Mouse (Mus musculus) forebrain, embryonic 14.5 days (tissue): ENCODE results near the gene Pkp2. TPM values are rescaled to one million over a fixed set of nuclear protein-coding genes. Genes with fewer than 3 reads are reported as not detected.
"Not testable (repeated sequence)": the region's sequence is repeated elsewhere in the genome, so short reads cannot be mapped to it uniquely, and the experiment has no call there.

ENCODE experiments used
- ATAC-seq: fragments of 200-750 bp; cut with Nextera tagmentation; 2 replicates; pipeline ENCODE4 v1.8.0; 2017; ENCODE audit warnings: mild to moderate bottlenecking, moderate library complexity
- DNase-seq: peaks from one replicate; pipeline ENCODE4 v3.0.0-alpha.2; 2015; ENCODE audit warnings: low spot score
- H3K27ac ChIP-seq: fragments of 300-500 bp; sonication (generic); 2 replicates; pipeline ENCODE4 v1.5.1; 2014; ENCODE audit warnings: low read depth, mild to moderate bottlenecking, control low read depth, low read length, moderate library complexity
- H3K27me3 ChIP-seq: fragments of 300-500 bp; sonication (generic); replicated peaks from 2 replicates; pipeline ENCODE4 v1.6.1; 2014; ENCODE audit warnings: low read length, control low read depth, mixed read lengths; ENCODE audit not compliant: control insufficient read depth, insufficient read depth
- H3K36me3 ChIP-seq: fragments of 300-500 bp; sonication (generic); 2 replicates; pipeline ENCODE4 v1.6.1; 2014; ENCODE audit warnings: low read length, control low read depth; ENCODE audit not compliant: control insufficient read depth, insufficient read depth
- H3K4me1 ChIP-seq: fragments of 300-500 bp; sonication (generic); 2 replicates; pipeline ENCODE4 v1.6.1; 2014; ENCODE audit warnings: antibody characterized with exemption, low read length, control low read depth; ENCODE audit not compliant: control insufficient read depth, insufficient read depth
- H3K4me2 ChIP-seq: fragments of 300-500 bp; sonication (generic); 2 replicates; pipeline ENCODE4 v1.6.1; 2014; ENCODE audit warnings: mild to moderate bottlenecking, control low read depth, low read length
- H3K4me3 ChIP-seq: fragments of 300-500 bp; sonication (generic); 2 replicates; pipeline ENCODE4 v1.5.1; 2014; ENCODE audit warnings: low read depth, low read length, control low read depth
- H3K9ac ChIP-seq: fragments of 300-500 bp; sonication (generic); 2 replicates; pipeline ENCODE4 v1.6.1; 2014; ENCODE audit warnings: mild to moderate bottlenecking, low read length, control low read depth, moderate library complexity
- H3K9me3 ChIP-seq: fragments of 300-500 bp; sonication (generic); replicated peaks from 2 replicates; pipeline ENCODE4 v1.6.1; 2016; ENCODE audit warnings: low read length, control low read depth, mixed read lengths; ENCODE audit not compliant: control insufficient read depth
- WGBS: fragments of 180-500 bp; shearing (Covaris S2); extraction: QIAGEN DNeasy Blood & Tissue Kit; methylation state at CpG from one replicate; pipeline ENCODE4 v1.1.7; 2014; 5-methylcytosine and 5-hydroxymethylcytosine counted together
- polyA plus RNA-seq: library from polyadenylated mRNA; unstranded; fragments of >200 nt; fragmentation: Nextera tagmentation; extraction: Ambion mirVana; gene quantifications from 2 replicates; pipeline ENCODE4 v1.2.1, GENCODE M21; 2014

The Pkp2 gene
- 0.84 and 0.91 TPM in 2 replicates for polyA plus RNA-seq

GRCm38 (mm10) chr16:16213079-16213760, at the start of gene Pkp2:
Pkp2 (plus strand) TSS chr16:16213318.
- WGBS, result under 1% methylated on average over 59 of the region's 59 CpGs
- Histone ChIP-seq H3K9me3 (no peaks in the 10 kb centered on the region), H3K27me3 (peaks cover 26% of the 10 kb centered on the region), H3K9ac (peak within 1 kb of the TSS; percentile 64), H3K4me1 (0 out of 2 replicates have a peak, but pooled peaks cover 10% of the 10 kb centered on the region), H3K27ac (no peak within 1 kb of the TSS), H3K4me2 (peak within 1 kb of the TSS; percentile 100), H3K4me3 (peak within 1 kb of the TSS; percentile 57), H3K36me3 (no peaks in the 10 kb centered on the region)
- ATAC-seq, result peak; percentile 94
- peak; percentile 82 for DNase-seq

- 74% methylated on average over 17 of the region's 17 CpGs for WGBS
- no peaks in the 10 kb centered on the region for H3K27me3 ChIP-seq
- no peaks in the 10 kb centered on the region for H3K9me3 ChIP-seq
- ATAC-seq (no peak), DNase-seq (no peak)
- H3K4me3 ChIP-seq, result no peak overlapping the region
- H3K9ac ChIP-seq, result no peak overlapping the region
- H3K4me2 ChIP-seq, result no peak overlapping the region
- no peak overlapping the region for H3K27ac ChIP-seq
- no peaks in the 10 kb centered on the region for H3K4me1 ChIP-seq
- no peaks in the 10 kb centered on the region for H3K36me3 ChIP-seq
Measured at GRCm38 (mm10) chr16:16197374-16197773, 15.7 kb upstream of the Pkp2 start.

- H3K27ac ChIP-seq, H3K4me3 ChIP-seq, H3K9me3 ChIP-seq, H3K27me3 ChIP-seq, H3K9ac ChIP-seq, H3K4me2 ChIP-seq, H3K36me3 ChIP-seq, H3K4me1 ChIP-seq: not testable (repeated sequence)
- DNase-seq (peak; percentile 56), ATAC-seq (peak; percentile 73)
- 43% methylated on average over 8 of the region's 8 CpGs for WGBS
Measured at GRCm38 (mm10) chr16:16201991-16202390, 11.1 kb upstream of the Pkp2 start.

- ATAC-seq, result no peak
- Histone ChIP-seq H3K36me3 (no peaks in the 10 kb centered on the region), H3K27ac (no peak overlapping the region), H3K4me1 (no peaks in the 10 kb centered on the region), H3K4me3 (no peak overlapping the region), H3K27me3 (no peaks in the 10 kb centered on the region), H3K4me2 (no peak overlapping the region), H3K9me3 (no peaks in the 10 kb centered on the region), H3K9ac (no peak overlapping the region)
- WGBS, result 95% methylated on average over 1 of the region's 1 CpGs
- DNase-seq, result no peak
Measured at GRCm38 (mm10) chr16:16204648-16205047, 8.5 kb upstream of the Pkp2 start.

- Histone ChIP-seq H3K4me2 (peak overlapping the region; percentile 100), H3K27me3 (peaks cover 26% of the 10 kb centered on the region), H3K4me3 (peak overlapping the region; percentile 57), H3K9me3 (no peaks in the 10 kb centered on the region), H3K4me1 (0 out of 2 replicates have a peak, but pooled peaks cover 10% of the 10 kb centered on the region), H3K36me3 (no peaks in the 10 kb centered on the region), H3K9ac (peak overlapping the region; percentile 64), H3K27ac (no peak overlapping the region)
- DNase-seq, result no peak
- ATAC-seq, result no peak
- WGBS, result 13% methylated on average over 7 of the region's 7 CpGs
Measured at GRCm38 (mm10) chr16:16212723-16213078, 417 bp upstream of the Pkp2 start.

- ATAC-seq (no peak), DNase-seq (peak; percentile 10)
- Histone ChIP-seq H3K9me3 (no peaks in the 10 kb centered on the region), H3K27me3 (peaks cover 26% of the 10 kb centered on the region), H3K4me2 (peak overlapping the region; percentile 100), H3K4me3 (peak overlapping the region; percentile 57), H3K4me1 (0 out of 2 replicates have a peak, but pooled peaks cover 10% of the 10 kb centered on the region), H3K9ac (peak overlapping the region; percentile 64; the same call in 1 of the 2 replicates), H3K36me3 (no peaks in the 10 kb centered on the region), H3K27ac (no peak overlapping the region)
- WGBS, result 2% methylated on average over 17 of the region's 17 CpGs
Measured at GRCm38 (mm10) chr16:16213761-16214305, 715 bp downstream of the Pkp2 start.

- WGBS, result 34% methylated on average over 11 of the region's 11 CpGs
- H3K4me2 ChIP-seq, result no peak overlapping the region
- DNase-seq, result no peak
Measured at GRCm38 (mm10) chr16:16215645-16216387, 2.7 kb downstream of the Pkp2 start.

GRCm38 (mm10) chr16:16216934-16217333, 3.8 kb downstream of the Pkp2 start:
- Histone ChIP-seq H3K36me3 (no peaks in the 10 kb centered on the region), H3K27me3 (peaks cover 26% of the 10 kb centered on the region), H3K4me3 (no peak overlapping the region), H3K4me1 (0 out of 2 replicates have a peak, but pooled peaks cover 10% of the 10 kb centered on the region), H3K4me2 (no peak overlapping the region), H3K27ac (no peak overlapping the region), H3K9ac (no peak overlapping the region), H3K9me3 (no peaks in the 10 kb centered on the region)
- WGBS, result 83% methylated on average over 1 of the region's 1 CpGs
- ATAC-seq, result no peak
- DNase-seq, result no peak

More at GRCm38 (mm10) chr16:16215645-16216387, 2.7 kb downstream of the Pkp2 start:
- ATAC-seq, result no peak
- Histone ChIP-seq H3K4me1 (0 out of 2 replicates have a peak, but pooled peaks cover 10% of the 10 kb centered on the region), H3K36me3 (no peaks in the 10 kb centered on the region), H3K27me3 (peaks cover 26% of the 10 kb centered on the region), H3K9me3 (no peaks in the 10 kb centered on the region), H3K9ac (no peak overlapping the region), H3K27ac (no peak overlapping the region), H3K4me3 (no peak overlapping the region)
